Mouse (Mus musculus): ENCODE data around the gene Fat4. TPM values are rescaled to one million over a fixed set of nuclear protein-coding genes. Genes with fewer than 3 reads are reported as not detected.

Gene Fat4
- total and polyA plus RNA-seq, 3 experiments: not detected

GRCm38 (mm10) chr3:38954196-38954595 lies 67.5 kb downstream of the Fat4 start:
- Histone ChIP-seq H3K27me3 (ENCODE audit: control insufficient read depth in 1 of 2, insufficient read depth in 2 of 2, low read length in 2 of 2) (no peaks in the 10 kb centered on the region), H3K36me3 (ENCODE audit: control insufficient read depth in 1 of 2, insufficient read depth in 2 of 2, low read length in 2 of 2) (no peaks in the 10 kb centered on the region), H3K9ac (ENCODE audit: control insufficient read depth, low read depth, low read length, poor library complexity, severe bottlenecking) (no peak overlapping the region), H3K4me3 (ENCODE audit: control insufficient read depth in 1 of 2, insufficient read depth in 1 of 2, low read depth in 2 of 2, low read length in 2 of 2) (no peak overlapping the region), H3K27ac (ENCODE audit: control insufficient read depth, low read depth, low read length) (no peak overlapping the region), H3K79me2 (ENCODE audit: control insufficient read depth, insufficient read depth, low read length, poor library complexity) (no peaks in the 10 kb centered on the region), H3K9me3 (replicated peaks; ENCODE audit: insufficient read depth, low read length) (no peaks in the 10 kb centered on the region), H3K4me1 (ENCODE audit: control insufficient read depth in 1 of 2, insufficient read depth in 2 of 2, low read length in 2 of 2) (no peaks in the 10 kb centered on the region)
- TF ChIP-seq MYC (IDR thresholded peaks at IDR 0.05; ENCODE audit: low read depth, low read length) (no peak), HCFC1 (IDR thresholded peaks at IDR 0.05; ENCODE audit: low read depth, low read length) (no peak), ZKSCAN1 (IDR thresholded peaks at IDR 0.05; ENCODE audit: low read depth, low read length) (no peak), POLR2A (IDR thresholded peaks at IDR 0.05; ENCODE audit: control insufficient read depth in 1 of 2, insufficient read depth in 1 of 2, low read depth in 1 of 2, low read length in 2 of 2, poor library complexity in 1 of 2) (no peak), E2F4 (IDR thresholded peaks at IDR 0.05; ENCODE audit: borderline replicate concordance, low read depth, low read length) (no peak), USF1 (IDR thresholded peaks at IDR 0.05; ENCODE audit: low read depth, low read length) (no peak), MAX (IDR thresholded peaks at IDR 0.05; ENCODE audit: low read length) (no peak), MAFK (IDR thresholded peaks at IDR 0.05; ENCODE audit: borderline replicate concordance, low read depth, low read length) (no peak), RCOR1 (IDR thresholded peaks at IDR 0.05; ENCODE audit: low read depth, low read length) (no peak), ZNF384 (IDR thresholded peaks at IDR 0.05; ENCODE audit: low read depth, low read length) (no peak), GABPA (IDR thresholded peaks at IDR 0.05; ENCODE audit: low read depth, low read length) (no peak), MYB (IDR thresholded peaks at IDR 0.05; ENCODE audit: low read depth, low read length) (no peak), SIN3A (IDR thresholded peaks at IDR 0.05; ENCODE audit: low read length) (no peak)
- no peak for DNase-seq (ENCODE audit: low read depth, low spot score)

- H3K27me3 ChIP-seq (ENCODE audit: control insufficient read depth in 1 of 2, insufficient read depth in 2 of 2, low read length in 2 of 2): no peaks in the 10 kb centered on the region
- no peak overlapping the region for H3K4me3 ChIP-seq (ENCODE audit: control insufficient read depth in 1 of 2, insufficient read depth in 1 of 2, low read depth in 2 of 2, low read length in 2 of 2)
- no peaks in the 10 kb centered on the region for H3K79me2 ChIP-seq (ENCODE audit: control insufficient read depth, insufficient read depth, low read length, poor library complexity)
- no peak overlapping the region for H3K9ac ChIP-seq (ENCODE audit: control insufficient read depth, low read depth, low read length, poor library complexity, severe bottlenecking)
- H3K36me3 ChIP-seq (ENCODE audit: control insufficient read depth in 1 of 2, insufficient read depth in 2 of 2, low read length in 2 of 2): no peaks in the 10 kb centered on the region
- H3K27ac ChIP-seq (ENCODE audit: control insufficient read depth, low read depth, low read length): no peak overlapping the region
- no peaks in the 10 kb centered on the region for H3K4me1 ChIP-seq (ENCODE audit: control insufficient read depth in 1 of 2, insufficient read depth in 2 of 2, low read length in 2 of 2)
- no peaks in the 10 kb centered on the region for H3K9me3 ChIP-seq (replicated peaks; ENCODE audit: insufficient read depth, low read length)
- TF ChIP-seq JUND (IDR thresholded peaks at IDR 0.05; ENCODE audit: low read depth, low read length): no peak
- TF ChIP-seq SMC3 (IDR thresholded peaks at IDR 0.05; ENCODE audit: low read depth, low read length): no peak
- no peak for TF ChIP-seq POLR2AphosphoS2 (IDR thresholded peaks at IDR 0.05; ENCODE audit: low read length)
- TF ChIP-seq E2F4 (IDR thresholded peaks at IDR 0.05; ENCODE audit: borderline replicate concordance, low read depth, low read length): no peak
- TF ChIP-seq ZNF384 (IDR thresholded peaks at IDR 0.05; ENCODE audit: low read depth, low read length): no peak
- TF ChIP-seq CHD2 (IDR thresholded peaks at IDR 0.05; ENCODE audit: low read length): no peak
- no peak for TF ChIP-seq POLR2AphosphoS5 (IDR thresholded peaks at IDR 0.05; ENCODE audit: borderline replicate concordance, low read depth, low read length)
- TF ChIP-seq ZKSCAN1 (IDR thresholded peaks at IDR 0.05; ENCODE audit: low read depth, low read length): no peak
- no peak for TF ChIP-seq MEF2A (IDR thresholded peaks at IDR 0.05; ENCODE audit: extremely low read depth, insufficient replicate concordance, low read depth, low read length, poor library complexity, severe bottlenecking)
- no peak for TF ChIP-seq MYB (IDR thresholded peaks at IDR 0.05; ENCODE audit: low read depth, low read length)
- no peak for TF ChIP-seq USF1 (IDR thresholded peaks at IDR 0.05; ENCODE audit: low read depth, low read length)
- no peak for TF ChIP-seq TAL1 (IDR thresholded peaks at IDR 0.05; ENCODE audit: low read length)
- TF ChIP-seq MAZ (IDR thresholded peaks at IDR 0.05; ENCODE audit: low read depth, low read length): no peak
- no peak for TF ChIP-seq SIN3A (IDR thresholded peaks at IDR 0.05; ENCODE audit: low read length)
- no peak for TF ChIP-seq UBTF (IDR thresholded peaks at IDR 0.05; ENCODE audit: borderline replicate concordance, insufficient read depth, low read depth, low read length)
- DNase-seq (ENCODE audit: low read depth, low spot score): no peak
These were observed 69.4 kb downstream of the Fat4 start for GRCm38 (mm10) chr3:38956012-38956648.
